Mouse (Mus musculus): ENCODE data around the gene Dab2ip. TPM values are rescaled to one million over a fixed set of nuclear protein-coding genes. Genes with fewer than 3 reads are reported as not detected.

Gene Dab2ip
- polyA plus RNA-seq (2015; fragmentation: Nextera tagmentation; extraction: Ambion mirVana) = 27.0 and 28.7 TPM in 2 replicates

GRCm38 (mm10) chr2:35557911-35558825 is at the start of gene Dab2ip:
Gene Dab2ip (plus strand): TSS chr2:35558266.
- Histone ChIP-seq H3K9ac (ENCODE audit: low read depth, low read length) (peak within 1 kb of the TSS; percentile 62), H3K27ac (ENCODE audit: low read length) (peak within 1 kb of the TSS; percentile 81)

GRCm38 (mm10) chr2:35508597-35509342 is 49.3 kb upstream of the Dab2ip start:
- Histone ChIP-seq H3K4me2 (ENCODE audit: low read depth, low read length) (no peak overlapping the region), H3K27me3 (replicated peaks; ENCODE audit: control insufficient read depth, insufficient read depth, low read length) (no peaks in the 10 kb centered on the region), H3K4me1 (ENCODE audit: control insufficient read depth, insufficient read depth, low read length) (peaks cover 43% of the 10 kb centered on the region), H3K9ac (ENCODE audit: low read depth, low read length) (no peak overlapping the region), H3K27ac (ENCODE audit: low read length) (peak overlapping the region; percentile 54), H3K4me3 (ENCODE audit: low read length) (no peak overlapping the region), H3K36me3 (ENCODE audit: control insufficient read depth, insufficient read depth, low read length) (no peaks in the 10 kb centered on the region), H3K9me3 (ENCODE audit: control insufficient read depth, low read length) (no peaks in the 10 kb centered on the region)
- 27% methylated on average over 10 of the region's 10 CpGs for WGBS
- ATAC-seq = peak; percentile 39; the same call in 1 of the 2 replicates

More at GRCm38 (mm10) chr2:35557911-35558825, at the start of gene Dab2ip:
- WGBS = 43% methylated on average over 29 of the region's 29 CpGs
- no peaks in the 10 kb centered on the region for H3K27me3 ChIP-seq (replicated peaks; ENCODE audit: control insufficient read depth, insufficient read depth, low read length)
- peak; percentile 24; the same call in 1 of the 2 replicates for ATAC-seq
- H3K4me3 ChIP-seq (ENCODE audit: low read length) = peak within 1 kb of the TSS; percentile 36
- H3K4me1 ChIP-seq (ENCODE audit: control insufficient read depth, insufficient read depth, low read length) = peaks cover 14% of the 10 kb centered on the region; the same call in 1 of the 2 replicates
- H3K9me3 ChIP-seq (ENCODE audit: control insufficient read depth, low read length) = no peaks in the 10 kb centered on the region
- H3K36me3 ChIP-seq (ENCODE audit: control insufficient read depth, insufficient read depth, low read length) = no peaks in the 10 kb centered on the region
- H3K4me2 ChIP-seq (ENCODE audit: low read depth, low read length) = peak within 1 kb of the TSS; percentile 44

DNA sequence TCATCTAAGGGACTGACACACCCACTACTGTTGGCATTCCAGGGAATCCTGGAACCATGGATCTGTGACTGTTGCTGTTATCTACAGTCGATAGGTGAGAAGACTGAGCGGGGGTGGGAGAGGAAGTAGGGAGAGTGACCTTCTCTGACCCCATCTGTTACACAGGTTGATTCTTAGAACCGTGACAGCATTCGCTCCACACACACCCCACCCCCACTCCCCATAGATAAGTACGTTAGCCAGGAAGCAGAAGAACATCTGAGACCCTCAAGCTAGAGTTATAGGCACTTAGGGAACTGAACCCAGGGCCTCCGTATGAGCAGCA is 48.8 kb upstream of the Dab2ip start:
- Histone ChIP-seq H3K27me3 (replicated peaks; ENCODE audit: control insufficient read depth, insufficient read depth, low read length) (no peaks in the 10 kb centered on the region), H3K27ac (ENCODE audit: low read length) (no peak overlapping the region; the same call in 1 of the 2 replicates), H3K9ac (ENCODE audit: low read depth, low read length) (no peak overlapping the region), H3K4me2 (ENCODE audit: low read depth, low read length) (no peak overlapping the region), H3K9me3 (ENCODE audit: control insufficient read depth, low read length) (no peaks in the 10 kb centered on the region), H3K4me1 (ENCODE audit: control insufficient read depth, insufficient read depth, low read length) (peaks cover 39% of the 10 kb centered on the region), H3K4me3 (ENCODE audit: low read length) (no peak overlapping the region), H3K36me3 (ENCODE audit: control insufficient read depth, insufficient read depth, low read length) (no peaks in the 10 kb centered on the region)
- WGBS = 36% methylated on average over 6 of the region's 6 CpGs
- 0 out of 2 replicates have a peak, but pooled peaks have one; percentile 12 for ATAC-seq

DNA sequence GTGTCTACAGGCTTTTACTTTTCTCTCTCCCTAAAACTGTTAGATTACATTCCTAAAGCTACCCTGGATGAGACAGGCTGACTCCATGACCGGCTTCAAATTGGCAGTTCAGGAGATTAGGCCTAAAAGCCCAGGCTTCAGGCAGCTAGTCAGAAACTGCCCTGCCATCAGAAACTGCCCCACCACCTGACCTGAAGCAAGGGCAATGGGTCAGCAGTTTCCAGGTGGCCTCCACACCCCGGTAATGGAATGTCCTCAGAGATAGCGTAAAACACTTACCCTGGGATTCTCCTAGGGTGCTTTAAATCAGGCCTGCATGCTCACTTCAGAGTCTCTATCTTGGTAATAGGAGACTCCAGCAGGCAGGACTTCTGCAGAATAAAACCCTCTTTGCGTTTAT is 48.2 kb upstream of the Dab2ip start:
- H3K9ac ChIP-seq (ENCODE audit: low read depth, low read length) = no peak overlapping the region
- no peaks in the 10 kb centered on the region for H3K9me3 ChIP-seq (ENCODE audit: control insufficient read depth, low read length)
- no peak overlapping the region for H3K4me3 ChIP-seq (ENCODE audit: low read length)
- H3K36me3 ChIP-seq (ENCODE audit: control insufficient read depth, insufficient read depth, low read length) = no peaks in the 10 kb centered on the region
- no peaks in the 10 kb centered on the region for H3K27me3 ChIP-seq (replicated peaks; ENCODE audit: control insufficient read depth, insufficient read depth, low read length)
- WGBS = 49% methylated on average over 4 of the region's 4 CpGs
- H3K27ac ChIP-seq (ENCODE audit: low read length) = no peak overlapping the region
- ATAC-seq = no peak
- H3K4me2 ChIP-seq (ENCODE audit: low read depth, low read length) = no peak overlapping the region
- H3K4me1 ChIP-seq (ENCODE audit: control insufficient read depth, insufficient read depth, low read length) = peaks cover 35% of the 10 kb centered on the region

DNA sequence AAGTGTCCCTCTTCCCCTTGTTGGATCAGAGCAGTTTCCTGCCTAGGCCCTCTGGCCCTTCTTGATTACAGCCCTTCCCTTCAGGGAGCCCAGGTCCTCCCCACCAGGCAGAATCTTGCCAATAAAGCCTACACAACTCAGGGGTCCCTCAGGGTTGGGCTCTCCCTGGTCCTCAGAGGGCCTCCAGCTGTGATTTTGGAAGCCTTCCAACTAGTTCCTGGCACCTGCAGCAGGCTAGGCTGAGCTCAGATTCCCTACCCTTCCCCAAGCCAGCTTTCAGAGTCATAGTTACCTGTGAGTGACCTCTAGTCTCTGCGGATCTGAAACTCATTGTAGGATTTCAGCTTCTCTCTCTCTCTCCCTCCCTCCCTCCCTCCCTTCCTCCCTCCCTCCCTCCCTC is 47.1 kb upstream of the Dab2ip start:
- H3K27ac ChIP-seq (ENCODE audit: low read length) = no peak overlapping the region
- 52% methylated on average over 1 of the region's 1 CpGs for WGBS
- no peaks in the 10 kb centered on the region for H3K36me3 ChIP-seq (ENCODE audit: control insufficient read depth, insufficient read depth, low read length)
- H3K9me3 ChIP-seq (ENCODE audit: control insufficient read depth, low read length) = no peaks in the 10 kb centered on the region
- no peak overlapping the region for H3K9ac ChIP-seq (ENCODE audit: low read depth, low read length)
- H3K4me1 ChIP-seq (ENCODE audit: control insufficient read depth, insufficient read depth, low read length) = peaks cover 35% of the 10 kb centered on the region
- no peak overlapping the region for H3K4me2 ChIP-seq (ENCODE audit: low read depth, low read length)
- no peak overlapping the region for H3K4me3 ChIP-seq (ENCODE audit: low read length)
- H3K27me3 ChIP-seq (replicated peaks; ENCODE audit: control insufficient read depth, insufficient read depth, low read length) = no peaks in the 10 kb centered on the region
- ATAC-seq = no peak

DNA sequence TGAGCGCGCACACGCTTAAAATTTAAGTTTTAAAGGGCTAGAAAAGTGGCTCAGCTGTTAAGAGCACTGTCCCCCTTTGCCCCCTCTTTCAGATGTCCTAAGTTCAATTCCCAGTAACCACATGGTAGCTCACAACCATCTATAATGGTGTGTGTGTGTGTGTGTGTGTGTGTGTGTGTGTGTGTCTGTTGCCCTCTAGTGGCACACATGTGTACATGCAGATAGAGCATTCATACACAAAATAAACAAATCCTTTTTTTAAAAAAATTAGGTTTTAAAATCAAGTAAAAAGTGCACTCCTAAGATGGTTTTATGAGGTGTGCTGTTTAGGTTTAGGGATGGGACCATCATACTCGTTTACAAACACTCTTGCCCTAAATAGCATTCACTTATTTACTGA is 45.8 kb upstream of the Dab2ip start:
- no peak overlapping the region for H3K9ac ChIP-seq (ENCODE audit: low read depth, low read length)
- 96% methylated on average over 4 of the region's 4 CpGs for WGBS
- no peaks in the 10 kb centered on the region for H3K36me3 ChIP-seq (ENCODE audit: control insufficient read depth, insufficient read depth, low read length)
- no peak overlapping the region for H3K27ac ChIP-seq (ENCODE audit: low read length)
- H3K9me3 ChIP-seq (ENCODE audit: control insufficient read depth, low read length) = no peaks in the 10 kb centered on the region
- no peaks in the 10 kb centered on the region for H3K27me3 ChIP-seq (replicated peaks; ENCODE audit: control insufficient read depth, insufficient read depth, low read length)
- H3K4me2 ChIP-seq (ENCODE audit: low read depth, low read length) = no peak overlapping the region
- peaks cover 29% of the 10 kb centered on the region for H3K4me1 ChIP-seq (ENCODE audit: control insufficient read depth, insufficient read depth, low read length)
- H3K4me3 ChIP-seq (ENCODE audit: low read length) = no peak overlapping the region
- no peak for ATAC-seq

GRCm38 (mm10) chr2:35514051-35514892 is 43.8 kb upstream of the Dab2ip start:
- peak; percentile 85 for ATAC-seq
- Histone ChIP-seq H3K4me2 (ENCODE audit: low read depth, low read length) (no peak overlapping the region), H3K27me3 (replicated peaks; ENCODE audit: control insufficient read depth, insufficient read depth, low read length) (no peaks in the 10 kb centered on the region), H3K9ac (ENCODE audit: low read depth, low read length) (peak overlapping the region; percentile 46; the same call in 1 of the 2 replicates), H3K4me3 (ENCODE audit: low read length) (no peak overlapping the region), H3K27ac (ENCODE audit: low read length) (peak overlapping the region; percentile 86), H3K9me3 (ENCODE audit: control insufficient read depth, low read length) (no peaks in the 10 kb centered on the region), H3K4me1 (ENCODE audit: control insufficient read depth, insufficient read depth, low read length) (peaks cover 11% of the 10 kb centered on the region), H3K36me3 (ENCODE audit: control insufficient read depth, insufficient read depth, low read length) (no peaks in the 10 kb centered on the region)
- 28% methylated on average over 14 of the region's 14 CpGs for WGBS

- Histone ChIP-seq H3K27ac (ENCODE audit: low read length) (no peak overlapping the region), H3K4me1 (ENCODE audit: control insufficient read depth, insufficient read depth, low read length) (no peaks in the 10 kb centered on the region), H3K9me3 (ENCODE audit: control insufficient read depth, low read length) (no peaks in the 10 kb centered on the region), H3K4me3 (ENCODE audit: low read length) (no peak overlapping the region), H3K9ac (ENCODE audit: low read depth, low read length) (no peak overlapping the region), H3K27me3 (replicated peaks; ENCODE audit: control insufficient read depth, insufficient read depth, low read length) (no peaks in the 10 kb centered on the region), H3K4me2 (ENCODE audit: low read depth, low read length) (no peak overlapping the region), H3K36me3 (ENCODE audit: control insufficient read depth, insufficient read depth, low read length) (no peaks in the 10 kb centered on the region)
- ATAC-seq = no peak
- 91% methylated on average over 14 of the region's 14 CpGs for WGBS
Measured at GRCm38 (mm10) chr2:35526612-35527242, 31.3 kb upstream of the Dab2ip start.
